Mouse (Mus musculus): ENCODE measurements around the gene Cyp4f39. TPM values are rescaled to one million over a fixed set of nuclear protein-coding genes. Genes with fewer than 3 reads are reported as not detected.
"Not testable (repeated sequence)": the region's sequence is repeated elsewhere in the genome, so short reads cannot be mapped to it uniquely, and the experiment has no call there.

Cyp4f39 gene
- total and polyA plus RNA-seq, 3 experiments: not detected

GRCm38 (mm10) chr17:32523895-32524294, 71.4 kb downstream of the Cyp4f39 start:
- Histone ChIP-seq H3K27ac (ENCODE audit: control insufficient read depth, low read depth, low read length) (no peak overlapping the region), H3K9me3 (replicated peaks; ENCODE audit: insufficient read depth, low read length) (no peaks in the 10 kb centered on the region), H3K27me3 (ENCODE audit: control insufficient read depth in 1 of 2, insufficient read depth in 2 of 2, low read length in 2 of 2) (no peaks in the 10 kb centered on the region), H3K4me1 (ENCODE audit: control insufficient read depth in 1 of 2, insufficient read depth in 2 of 2, low read length in 2 of 2) (peaks cover 2 to 3% of the 10 kb centered on the region in 2 experiments; a peak in 2 of 4 replicates), H3K36me3 (ENCODE audit: control insufficient read depth in 1 of 2, insufficient read depth in 2 of 2, low read length in 2 of 2) (peaks cover 0 to 5% of the 10 kb centered on the region in 2 experiments; a peak in 2 of 4 replicates), H3K9ac (ENCODE audit: control insufficient read depth, low read depth, low read length, poor library complexity, severe bottlenecking) (no peak overlapping the region), H3K4me3 (ENCODE audit: control insufficient read depth in 1 of 2, insufficient read depth in 1 of 2, low read depth in 2 of 2, low read length in 2 of 2) (no peak overlapping the region), H3K79me2 (ENCODE audit: control insufficient read depth, insufficient read depth, low read length, poor library complexity) (no peaks in the 10 kb centered on the region)
- DNase-seq (ENCODE audit: low read depth, low spot score): no peak
- TF ChIP-seq CHD2 (IDR thresholded peaks at IDR 0.05; ENCODE audit: low read length): no peak
- no peak for TF ChIP-seq USF1 (IDR thresholded peaks at IDR 0.05; ENCODE audit: low read depth, low read length)
- no peak for TF ChIP-seq BHLHE40 (IDR thresholded peaks at IDR 0.05; ENCODE audit: borderline replicate concordance, low read depth, low read length)
- TF ChIP-seq POLR2AphosphoS2 (IDR thresholded peaks at IDR 0.05; ENCODE audit: low read length): no peak
- TF ChIP-seq TBP (IDR thresholded peaks at IDR 0.05; ENCODE audit: low read depth, low read length): no peak

GRCm38 (mm10) chr17:32526341-32526740, 73.8 kb downstream of the Cyp4f39 start:
- H3K36me3 ChIP-seq (ENCODE audit: control insufficient read depth in 1 of 2, insufficient read depth in 2 of 2, low read length in 2 of 2); DNase-seq (ENCODE audit: low read depth, low spot score); H3K9ac ChIP-seq (ENCODE audit: control insufficient read depth, low read depth, low read length, poor library complexity, severe bottlenecking); H3K4me3 ChIP-seq (ENCODE audit: control insufficient read depth in 1 of 2, insufficient read depth in 1 of 2, low read depth in 2 of 2, low read length in 2 of 2); H3K9me3 ChIP-seq (replicated peaks; ENCODE audit: insufficient read depth, low read length); H3K79me2 ChIP-seq (ENCODE audit: control insufficient read depth, insufficient read depth, low read length, poor library complexity); H3K27me3 ChIP-seq (ENCODE audit: control insufficient read depth in 1 of 2, insufficient read depth in 2 of 2, low read length in 2 of 2); H3K27ac ChIP-seq (ENCODE audit: control insufficient read depth, low read depth, low read length); H3K4me1 ChIP-seq (ENCODE audit: control insufficient read depth in 1 of 2, insufficient read depth in 2 of 2, low read length in 2 of 2): not testable (repeated sequence)

- TF ChIP-seq ETS1 (IDR thresholded peaks at IDR 0.05; ENCODE audit: low read depth, low read length) (no peak), JUND (IDR thresholded peaks at IDR 0.05; ENCODE audit: low read depth, low read length) (no peak), USF1 (IDR thresholded peaks at IDR 0.05; ENCODE audit: low read depth, low read length) (no peak), RAD21 (IDR thresholded peaks at IDR 0.05; ENCODE audit: low read depth, low read length) (no peak), ZNF384 (IDR thresholded peaks at IDR 0.05; ENCODE audit: low read depth, low read length) (no peak)
- peaks cover 0 to under 1% of the 10 kb centered on the region in 2 experiments; a peak in 1 of 4 replicates for H3K4me1 ChIP-seq (ENCODE audit: control insufficient read depth in 1 of 2, insufficient read depth in 2 of 2, low read length in 2 of 2)
- H3K27ac ChIP-seq (ENCODE audit: control insufficient read depth, low read depth, low read length): no peak overlapping the region
- no peaks in the 10 kb centered on the region; a peak in 1 of 4 replicates for H3K27me3 ChIP-seq (ENCODE audit: control insufficient read depth in 1 of 2, insufficient read depth in 2 of 2, low read length in 2 of 2)
- DNase-seq (ENCODE audit: low read depth, low spot score): no peak
- H3K36me3 ChIP-seq (ENCODE audit: control insufficient read depth in 1 of 2, insufficient read depth in 2 of 2, low read length in 2 of 2): peaks cover 0 to 1% of the 10 kb centered on the region in 2 experiments; a peak in 2 of 4 replicates
- H3K4me3 ChIP-seq (ENCODE audit: control insufficient read depth in 1 of 2, insufficient read depth in 1 of 2, low read depth in 2 of 2, low read length in 2 of 2): no peak overlapping the region
- H3K9ac ChIP-seq (ENCODE audit: control insufficient read depth, low read depth, low read length, poor library complexity, severe bottlenecking): no peak overlapping the region
- no peaks in the 10 kb centered on the region for H3K9me3 ChIP-seq (replicated peaks; ENCODE audit: insufficient read depth, low read length)
- H3K79me2 ChIP-seq (ENCODE audit: control insufficient read depth, insufficient read depth, low read length, poor library complexity): no peaks in the 10 kb centered on the region
Measured at GRCm38 (mm10) chr17:32527748-32528147, 75.2 kb downstream of the Cyp4f39 start.

Data from MEL (cell line).